Mouse (Mus musculus) lung, postnatal 10 days (tissue): ENCODE measurements at regions not wholly inside any gene's neighbourhood (a gene's known extent, or its start where the extent isn't known, plus 50 kb on each side); places are given as distances from the start of the nearest gene placed in this dataset.

ENCODE experiments used
- DNase-seq: peaks from one replicate; pipeline ENCODE4 v3.0.0; 2021

- DNase-seq, result no peak
Observed at GRCm38 (mm10) chr13:112188741-112189476, 99.3 kb upstream of the Ankrd55 start.

- no peak for DNase-seq
Observed at GRCm38 (mm10) chr13:112189605-112190004, 98.6 kb upstream of the Ankrd55 start.

- peak; percentile 52 for DNase-seq
Observed at GRCm38 (mm10) chr13:112192192-112192905, 95.9 kb upstream of the Ankrd55 start.

- no peak for DNase-seq
Observed at GRCm38 (mm10) chr13:112193676-112194075, 94.6 kb upstream of the Ankrd55 start.

- no peak for DNase-seq
Observed at GRCm38 (mm10) chr13:112194991-112195390, 93.3 kb upstream of the Ankrd55 start.

GRCm38 (mm10) chr13:112196789-112197188 lies 91.5 kb upstream of the Ankrd55 start:
- peak; percentile 76 for DNase-seq

- DNase-seq, result no peak
Observed at GRCm38 (mm10) chr13:112203721-112204120, 84.5 kb upstream of the Ankrd55 start.

- no peak for DNase-seq
Observed at GRCm38 (mm10) chr13:112204204-112204603, 84.0 kb upstream of the Ankrd55 start.

GRCm38 (mm10) chr13:112204813-112205212 lies 83.4 kb upstream of the Ankrd55 start:
- peak; percentile 29 for DNase-seq

GRCm38 (mm10) chr13:112207617-112208235 lies 80.5 kb upstream of the Ankrd55 start:
- DNase-seq, result no peak

- DNase-seq, result no peak
Observed at GRCm38 (mm10) chr13:112211841-112212240, 76.4 kb upstream of the Ankrd55 start.

GRCm38 (mm10) chr13:112212391-112212790 lies 75.9 kb upstream of the Ankrd55 start:
- peak; percentile 52 for DNase-seq

- DNase-seq, result no peak
Observed at GRCm38 (mm10) chr13:112213652-112214081, 74.6 kb upstream of the Ankrd55 start.

GRCm38 (mm10) chr13:112216084-112216483 lies 72.2 kb upstream of the Ankrd55 start:
- no peak for DNase-seq

- no peak for DNase-seq
Observed at GRCm38 (mm10) chr13:112218389-112218788, 69.9 kb upstream of the Ankrd55 start.

- DNase-seq, result no peak
Observed at GRCm38 (mm10) chr13:112220184-112220583, 68.1 kb upstream of the Ankrd55 start.

- peak; percentile 75 for DNase-seq
Observed at GRCm38 (mm10) chr13:112223616-112224015, 64.6 kb upstream of the Ankrd55 start.

GRCm38 (mm10) chr13:112227766-112228165 lies 60.5 kb upstream of the Ankrd55 start:
- DNase-seq, result peak; percentile 30

GRCm38 (mm10) chr13:112228846-112229245 lies 59.4 kb upstream of the Ankrd55 start:
- no peak for DNase-seq

- DNase-seq, result peak; percentile 48
Observed at GRCm38 (mm10) chr13:112230176-112230575, 58.1 kb upstream of the Ankrd55 start.

- peak; percentile 19 for DNase-seq
Observed at GRCm38 (mm10) chr13:112234695-112235094, 53.6 kb upstream of the Ankrd55 start.

GRCm38 (mm10) chr13:112236956-112237355 lies 51.3 kb upstream of the Ankrd55 start:
- no peak for DNase-seq

GRCm38 (mm10) chr13:112237377-112237776 lies 50.9 kb upstream of the Ankrd55 start:
- no peak for DNase-seq

- DNase-seq, result peak; percentile 18
Observed at GRCm38 (mm10) chr13:112237917-112238316, 50.3 kb upstream of the Ankrd55 start.
